Mouse (Mus musculus): Measurements from ENCODE around the gene Ech1. TPM values are rescaled to one million over a fixed set of nuclear protein-coding genes. Genes with fewer than 3 reads are reported as not detected.
"Not testable (repeated sequence)": the region's sequence is repeated elsewhere in the genome, so short reads cannot be mapped to it uniquely, and the experiment has no call there.

The Ech1 gene
- polyA plus RNA-seq, 1 experiment = 85.7 TPM

GRCm38 (mm10) chr7:28865481-28866300 is 40.7 kb downstream of the Ech1 start:
- TF ChIP-seq POLR2A (IDR thresholded peaks at IDR 0.05; ENCODE audit: borderline replicate concordance, low read depth, low read length) (no peak), CTCF (IDR thresholded peaks at IDR 0.05; ENCODE audit: low read depth, low read length) (no peak)
- Histone ChIP-seq H3K4me1 (ENCODE audit: control insufficient read depth, insufficient read depth, low read length) (peaks cover 17% of the 10 kb centered on the region), H3K4me3 (ENCODE audit: insufficient read depth, low read length) (peak overlapping the region; percentile 23), H3K27ac (ENCODE audit: insufficient read depth, low read depth, low read length) (no peak overlapping the region)

- H3K4me3 ChIP-seq (ENCODE audit: insufficient read depth, low read length) = no peak overlapping the region
- no peak overlapping the region for H3K27ac ChIP-seq (ENCODE audit: insufficient read depth, low read depth, low read length)
- peaks cover 17% of the 10 kb centered on the region for H3K4me1 ChIP-seq (ENCODE audit: control insufficient read depth, insufficient read depth, low read length)
- TF ChIP-seq CTCF (IDR thresholded peaks at IDR 0.05; ENCODE audit: low read depth, low read length) (no peak), POLR2A (IDR thresholded peaks at IDR 0.05; ENCODE audit: borderline replicate concordance, low read depth, low read length) (no peak)
Observed at GRCm38 (mm10) chr7:28866769-28867507, 41.9 kb downstream of the Ech1 start.

DNA sequence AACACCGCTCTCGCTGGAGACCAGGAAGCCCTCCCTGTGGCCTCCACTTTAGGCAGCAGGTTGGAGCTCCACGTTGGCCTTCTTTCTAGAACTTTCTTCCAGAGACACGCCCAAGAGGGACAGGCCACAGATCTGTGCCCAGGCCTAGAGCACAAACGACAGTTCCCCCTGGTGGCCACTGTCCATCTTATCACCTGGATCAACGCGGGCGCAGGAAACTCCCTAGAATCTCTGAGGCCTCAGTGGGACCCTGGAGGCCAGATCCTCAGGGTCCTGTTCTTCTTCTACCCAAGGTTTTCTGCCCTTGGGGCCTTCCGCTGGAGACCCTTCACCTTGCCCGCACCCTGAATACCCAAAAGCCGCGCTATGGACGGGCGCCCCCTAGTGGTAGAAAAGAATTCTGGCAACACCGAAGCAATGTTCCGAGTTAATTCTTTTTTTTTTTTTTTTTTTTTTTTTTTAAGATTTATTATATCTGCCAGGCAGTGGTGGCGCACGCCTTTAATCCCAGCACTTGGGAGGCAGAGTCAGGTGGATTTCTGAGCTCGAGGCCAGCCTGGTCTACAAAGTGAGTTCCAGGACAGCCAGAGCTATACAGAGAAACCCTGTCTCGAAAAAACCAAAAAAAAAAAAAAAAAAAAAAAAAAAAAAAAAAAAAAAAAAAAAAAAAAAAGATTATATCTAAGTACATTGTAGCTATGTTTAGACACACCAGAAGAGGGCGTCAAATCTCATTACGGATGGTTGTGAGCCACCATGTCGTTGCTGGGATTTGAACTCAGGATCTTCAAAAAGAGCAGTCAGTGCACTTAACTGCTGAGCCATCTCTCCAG is 42.7 kb downstream of the Ech1 start:
- H3K27ac ChIP-seq (ENCODE audit: insufficient read depth, low read depth, low read length); H3K4me3 ChIP-seq (ENCODE audit: insufficient read depth, low read length): not testable (repeated sequence)
- TF ChIP-seq CTCF (IDR thresholded peaks at IDR 0.05; ENCODE audit: low read depth, low read length) = peak; percentile 100
- peaks cover 17% of the 10 kb centered on the region for H3K4me1 ChIP-seq (ENCODE audit: control insufficient read depth, insufficient read depth, low read length)

- Histone ChIP-seq H3K4me1 (ENCODE audit: control insufficient read depth, insufficient read depth, low read length) (peaks cover 11% of the 10 kb centered on the region), H3K27ac (ENCODE audit: insufficient read depth, low read depth, low read length) (no peak overlapping the region), H3K4me3 (ENCODE audit: insufficient read depth, low read length) (no peak overlapping the region)
- TF ChIP-seq CTCF (IDR thresholded peaks at IDR 0.05; ENCODE audit: low read depth, low read length) (no peak), POLR2A (IDR thresholded peaks at IDR 0.05; ENCODE audit: borderline replicate concordance, low read depth, low read length) (no peak)
Observed at GRCm38 (mm10) chr7:28870901-28871664, 46.1 kb downstream of the Ech1 start.

DNA sequence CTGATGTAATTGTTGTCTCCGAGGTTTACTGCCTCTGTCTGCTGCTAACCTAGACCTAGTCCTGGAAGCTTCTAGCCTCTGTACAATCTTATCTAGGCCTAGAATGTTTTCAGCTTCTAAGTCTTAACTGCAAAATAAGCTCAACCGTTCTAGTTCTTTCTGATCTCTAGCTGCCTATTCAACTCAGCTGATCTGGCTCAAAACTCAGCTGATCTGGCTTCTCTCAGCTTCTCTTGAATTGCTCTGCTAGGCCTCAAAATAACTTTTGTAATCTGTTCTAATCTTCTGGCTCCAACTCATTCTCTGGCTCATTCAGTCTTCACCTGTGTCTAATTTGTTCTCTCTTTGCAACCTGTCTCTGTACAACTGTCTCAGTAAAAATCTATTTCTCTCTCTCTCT is 49.5 kb downstream of the Ech1 start:
- H3K27ac ChIP-seq (ENCODE audit: insufficient read depth, low read depth, low read length) = no peak overlapping the region
- H3K4me3 ChIP-seq (ENCODE audit: insufficient read depth, low read length) = no peak overlapping the region
- TF ChIP-seq POLR2A (IDR thresholded peaks at IDR 0.05; ENCODE audit: borderline replicate concordance, low read depth, low read length) (no peak), CTCF (IDR thresholded peaks at IDR 0.05; ENCODE audit: low read depth, low read length) (no peak)
- no peaks in the 10 kb centered on the region; the same call in 1 of the 2 replicates for H3K4me1 ChIP-seq (ENCODE audit: control insufficient read depth, insufficient read depth, low read length)

GRCm38 (mm10) chr7:28876099-28876498 is 51.1 kb downstream of the Ech1 start:
- Histone ChIP-seq H3K4me3 (ENCODE audit: insufficient read depth, low read length) (no peak overlapping the region), H3K27ac (ENCODE audit: insufficient read depth, low read depth, low read length) (no peak overlapping the region), H3K4me1 (ENCODE audit: control insufficient read depth, insufficient read depth, low read length) (no peaks in the 10 kb centered on the region)
- no peak for TF ChIP-seq CTCF (IDR thresholded peaks at IDR 0.05; ENCODE audit: low read depth, low read length)

- Histone ChIP-seq H3K4me1 (ENCODE audit: control insufficient read depth, insufficient read depth, low read length) (no peaks in the 10 kb centered on the region), H3K27ac (ENCODE audit: insufficient read depth, low read depth, low read length) (no peak overlapping the region), H3K4me3 (ENCODE audit: insufficient read depth, low read length) (no peak overlapping the region)
- TF ChIP-seq CTCF (IDR thresholded peaks at IDR 0.05; ENCODE audit: low read depth, low read length) (no peak), POLR2A (IDR thresholded peaks at IDR 0.05; ENCODE audit: borderline replicate concordance, low read depth, low read length) (no peak)
Observed at GRCm38 (mm10) chr7:28877155-28877554, 52.1 kb downstream of the Ech1 start.

- no peak overlapping the region for H3K27ac ChIP-seq (ENCODE audit: insufficient read depth, low read depth, low read length)
- H3K4me1 ChIP-seq (ENCODE audit: control insufficient read depth, insufficient read depth, low read length) = no peaks in the 10 kb centered on the region
- TF ChIP-seq CTCF (IDR thresholded peaks at IDR 0.05; ENCODE audit: low read depth, low read length) (no peak), POLR2A (IDR thresholded peaks at IDR 0.05; ENCODE audit: borderline replicate concordance, low read depth, low read length) (no peak)
- no peak overlapping the region for H3K4me3 ChIP-seq (ENCODE audit: insufficient read depth, low read length)
Observed at GRCm38 (mm10) chr7:28877856-28878255, 52.8 kb downstream of the Ech1 start.

DNA sequence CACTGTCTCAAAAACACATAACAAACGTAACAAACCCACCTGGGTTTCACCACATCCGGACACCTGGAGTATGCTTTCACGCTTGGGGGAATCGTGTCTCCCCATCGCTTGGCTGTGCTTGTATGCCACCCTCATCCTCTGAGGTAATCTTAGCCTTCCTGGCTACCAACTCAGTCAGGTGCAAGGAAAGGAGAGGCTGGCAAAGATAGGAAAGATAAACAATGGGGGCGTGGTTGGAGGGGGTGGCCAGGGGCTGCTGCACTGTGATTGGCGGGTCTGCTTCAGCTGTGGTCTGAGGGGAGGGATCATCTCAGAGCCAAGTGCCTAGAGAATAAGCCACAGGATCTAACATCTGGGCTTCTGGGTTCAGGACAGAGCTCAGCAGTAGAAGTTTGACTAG is 54.6 kb downstream of the Ech1 start:
- Histone ChIP-seq H3K4me1 (ENCODE audit: control insufficient read depth, insufficient read depth, low read length) (no peaks in the 10 kb centered on the region), H3K27ac (ENCODE audit: insufficient read depth, low read depth, low read length) (no peak overlapping the region), H3K4me3 (ENCODE audit: insufficient read depth, low read length) (no peak overlapping the region)
- no peak for TF ChIP-seq CTCF (IDR thresholded peaks at IDR 0.05; ENCODE audit: low read depth, low read length)
- TF ChIP-seq POLR2A (IDR thresholded peaks at IDR 0.05; ENCODE audit: borderline replicate concordance, low read depth, low read length) = no peak
